Comparison of ENCODE assay signal across 31 mouse cellular contexts in the genomic region with DNA sequence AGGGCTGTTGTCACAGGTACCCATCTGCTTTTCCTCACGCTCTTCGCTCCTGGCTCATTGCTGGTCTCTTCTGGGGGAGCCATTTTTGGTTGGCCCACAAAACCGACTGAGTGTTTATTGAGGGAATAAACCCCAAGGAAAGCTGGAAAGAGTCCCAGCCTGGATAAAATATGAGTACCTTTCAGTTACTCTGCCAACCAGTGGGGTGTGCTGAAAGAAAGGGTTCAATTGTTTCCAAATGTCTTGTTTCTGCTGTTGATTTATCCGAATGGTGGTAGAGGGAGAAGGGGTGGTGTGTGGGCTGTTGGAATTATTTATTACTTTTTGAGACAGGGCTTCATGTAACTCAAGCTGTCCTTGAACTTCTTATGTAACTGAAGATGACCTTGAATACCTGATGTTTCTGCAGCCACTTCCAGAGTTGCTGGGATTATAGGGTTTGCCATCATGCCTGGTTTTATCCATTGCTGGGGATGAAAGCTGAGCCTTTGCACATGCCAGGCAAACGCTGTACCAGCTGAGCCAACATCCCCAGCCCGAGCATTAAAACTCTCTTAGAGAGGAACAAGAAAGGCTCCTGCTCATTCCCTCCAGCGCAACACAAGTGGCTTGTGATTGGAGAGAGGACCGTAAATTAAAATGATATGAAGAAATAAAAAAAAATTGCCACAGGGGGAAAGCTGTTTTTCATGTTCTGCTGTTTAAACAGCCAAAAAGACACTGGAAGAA.
A peak's percentile ranks its signal among the peaks of the same experiment; 100 is the strongest.
DNase-seq lines count a peak whose midpoint lies in the region; ATAC-seq and TF ChIP-seq lines count a peak whose summit lies in the region.
"Had no signal": no experiment of that assay in that cellular context is flagged by ENCODE, and none has a peak within 500 bp of the region (broad histone marks: within the 10 kb centered on the region; RNA-seq: fewer than 3 reads in every experiment).

No protein-coding gene starts in this region.

- ATAC-seq in kidney, postnatal 0 days (replicated peaks; ENCODE audit: low FRiP score, low read depth) = no peak
- no peak for ATAC-seq in kidney, embryonic 16.5 days (ENCODE audit: low FRiP score, low TSS enrichment)
- peak; percentile 68; the same call in 1 of the 2 replicates for ATAC-seq in limb, embryonic 15.5 days (ENCODE audit: insufficient number of reproducible peaks, low FRiP score, low TSS enrichment, low read depth)
- no peak for ATAC-seq in frontal cortex, adult (ENCODE audit: low TSS enrichment)
- ATAC-seq: forebrain, postnatal 0 days; midbrain, embryonic 16.5 days had no signal

- no peak overlapping the region for H3K9ac ChIP-seq in kidney, postnatal 0 days (ENCODE audit: low read depth, low read length)
- no peak overlapping the region for H3K9ac ChIP-seq in kidney, embryonic 16.5 days (replicated peaks; ENCODE audit: low read length)
- no peak overlapping the region for H3K9ac ChIP-seq in limb, embryonic 15.5 days
- H3K9ac ChIP-seq: forebrain, postnatal 0 days; heart, embryonic 12.5 days; hindbrain, embryonic 13.5 days; liver, embryonic 15.5 days; lung, embryonic 14.5 days; stomach, embryonic 15.5 days had no signal

- H3K9me3 ChIP-seq in kidney, postnatal 0 days (replicated peaks; ENCODE audit: low read length) = no peaks in the 10 kb centered on the region
- no peaks in the 10 kb centered on the region for H3K9me3 ChIP-seq in kidney, embryonic 16.5 days (ENCODE audit: low read length)
- no peaks in the 10 kb centered on the region for H3K9me3 ChIP-seq in limb, embryonic 10.5 days (replicated peaks)
- no peaks in the 10 kb centered on the region for H3K9me3 ChIP-seq in limb, embryonic 15.5 days
- H3K9me3 ChIP-seq: heart, embryonic 12.5 days; hindbrain, embryonic 13.5 days; liver, embryonic 15.5 days; stomach, embryonic 15.5 days had no signal

- TF ChIP-seq CTCF in kidney, postnatal 0 days (IDR thresholded peaks at IDR 0.05; ENCODE audit: low read depth) = no peak

- 48% methylated on average over 8 of the region's 8 CpGs for WGBS in kidney, postnatal 0 days
- 48% methylated on average over 8 of the region's 8 CpGs for WGBS in kidney, embryonic 16.5 days
- 77% methylated on average over 8 of the region's 8 CpGs for WGBS in limb, embryonic 10.5 days
- 18% methylated on average over 8 of the region's 8 CpGs for WGBS in limb, embryonic 15.5 days

- no peaks in the 10 kb centered on the region for H3K4me1 ChIP-seq in kidney, postnatal 0 days (replicated peaks; ENCODE audit: insufficient read depth, low read length)
- H3K4me1 ChIP-seq in kidney, embryonic 16.5 days (ENCODE audit: insufficient read depth, low read length) = no peaks in the 10 kb centered on the region
- peaks cover 15% of the 10 kb centered on the region for H3K4me1 ChIP-seq in limb, embryonic 10.5 days
- H3K4me1 ChIP-seq in limb, embryonic 15.5 days = peaks cover 19% of the 10 kb centered on the region
- H3K4me1 ChIP-seq: heart, embryonic 12.5 days; hindbrain, embryonic 13.5 days; liver, embryonic 15.5 days; stomach, embryonic 15.5 days had no signal

- H3K36me3 ChIP-seq in kidney, postnatal 0 days (ENCODE audit: insufficient read depth, low read length) = no peaks in the 10 kb centered on the region
- H3K36me3 ChIP-seq in kidney, embryonic 16.5 days (ENCODE audit: insufficient read depth, low read length) = no peaks in the 10 kb centered on the region
- H3K36me3 ChIP-seq in limb, embryonic 10.5 days = no peaks in the 10 kb centered on the region
- H3K36me3 ChIP-seq in limb, embryonic 15.5 days = no peaks in the 10 kb centered on the region
- H3K36me3 ChIP-seq: heart, embryonic 12.5 days; hindbrain, embryonic 13.5 days; liver, embryonic 15.5 days; stomach, embryonic 15.5 days had no signal

- no peaks in the 10 kb centered on the region for H3K27me3 ChIP-seq in kidney, postnatal 0 days (ENCODE audit: insufficient read depth, low read length)
- H3K27me3 ChIP-seq in kidney, embryonic 16.5 days (ENCODE audit: insufficient read depth, low read length) = no peaks in the 10 kb centered on the region
- no peaks in the 10 kb centered on the region for H3K27me3 ChIP-seq in limb, embryonic 10.5 days (ENCODE audit: low read depth, poor library complexity, severe bottlenecking)
- H3K27me3 ChIP-seq in limb, embryonic 15.5 days = no peaks in the 10 kb centered on the region
- H3K27me3 ChIP-seq: CH12.LX; hindbrain, embryonic 13.5 days; liver, embryonic 15.5 days; stomach, embryonic 15.5 days had no signal

- no peak overlapping the region for H3K27ac ChIP-seq in kidney, postnatal 0 days
- H3K27ac ChIP-seq in kidney, embryonic 16.5 days (ENCODE audit: low read length) = no peak overlapping the region
- peak overlapping the region; percentile 46; the same call in 1 of the 2 replicates for H3K27ac ChIP-seq in limb, embryonic 10.5 days
- H3K27ac ChIP-seq in limb, embryonic 15.5 days = peak overlapping the region; percentile 62
- H3K27ac ChIP-seq: hindbrain, embryonic 13.5 days; liver, embryonic 15.5 days; stomach, embryonic 15.5 days had no signal

- DNase-seq in embryo, embryonic 11.5 days (ENCODE audit: low read depth, low spot score) = peak; percentile 4
- DNase-seq in embryo, embryonic 9.5 days (ENCODE audit: extremely low spot score) = no peak
- DNase-seq in kidney, postnatal 0 days (ENCODE audit: low spot score) = peak; percentile 43
- no peak for DNase-seq in limb, embryonic 10.5 days (ENCODE audit: low spot score)
- DNase-seq in cerebellum, postnatal 14 days = no peak
- DNase-seq: adrenal gland, adult 8-10 months; cerebellum, adult 2 months; cerebellum, postnatal 25 days; forebrain, postnatal 0 days; gastrocnemius, postnatal 25 days; heart, adult 18-20 months; heart, postnatal 4 days; kidney, adult 2 months; kidney, postnatal 14 days; layer of hippocampus, adult 9-11 months; liver; lung, embryonic 14.5 days; lung, postnatal 14 days; right cerebral cortex, postnatal 25 days; thymus, adult 18-20 months; thymus, postnatal 25 days had no signal

- no peak overlapping the region for H3K4me2 ChIP-seq in kidney, postnatal 0 days (ENCODE audit: low read length)
- H3K4me2 ChIP-seq in kidney, embryonic 16.5 days (replicated peaks; ENCODE audit: low read depth, low read length) = no peak overlapping the region
- H3K4me2 ChIP-seq in limb, embryonic 15.5 days = no peak overlapping the region
- H3K4me2 ChIP-seq: heart, embryonic 12.5 days; hindbrain, embryonic 13.5 days; liver, embryonic 15.5 days; lung, embryonic 14.5 days; midbrain, embryonic 11.5 days; stomach, embryonic 15.5 days had no signal

- no peak overlapping the region for H3K4me3 ChIP-seq in kidney, postnatal 0 days (replicated peaks; ENCODE audit: low read depth, low read length)
- H3K4me3 ChIP-seq in kidney, embryonic 16.5 days (ENCODE audit: low read length) = no peak overlapping the region
- no peak overlapping the region for H3K4me3 ChIP-seq in limb, embryonic 10.5 days
- no peak overlapping the region for H3K4me3 ChIP-seq in limb, embryonic 15.5 days
- H3K4me3 ChIP-seq: heart, embryonic 12.5 days; hindbrain, embryonic 13.5 days; liver, embryonic 15.5 days; stomach, embryonic 15.5 days had no signal

Comparison
In these comparisons a context has a peak if more than half of its experiments do, and no peak if none do; other contexts are left out.
1. DNase-seq: peak in embryo, embryonic 11.5 days (single experiment) and kidney, postnatal 0 days (single experiment); none in embryo, embryonic 9.5 days (single experiment), limb, embryonic 10.5 days (single experiment) and cerebellum, postnatal 14 days (0 of 2).
2. H3K27ac ChIP-seq: peak in limb, embryonic 10.5 days (single experiment) and limb, embryonic 15.5 days (single experiment); none in kidney, postnatal 0 days (single experiment) and kidney, embryonic 16.5 days (single experiment).